Mouse (Mus musculus) small intestine, adult 2 months (tissue): ENCODE measurements around the gene Kyat3.

Experiments
- CTCF ChIP-seq: fragments of 200-500 bp; IDR thresholded peaks from 2 replicates; pipeline ENCODE4 v1.5.1; 2012; ENCODE audit warnings: low read depth, mild to moderate bottlenecking, control low read depth, inconsistent platforms, low read length, moderate library complexity, mixed read lengths; ENCODE audit not compliant: insufficient replicate concordance, insufficient read length; ENCODE audit errors: extremely low read depth
- POLR2A ChIP-seq: fragments of 200-500 bp; IDR thresholded peaks from 2 replicates; pipeline ENCODE4 v1.6.1; 2012; ENCODE audit warnings: low read depth, mild to moderate bottlenecking, control low read depth, inconsistent platforms, low read length, moderate library complexity

DNA sequence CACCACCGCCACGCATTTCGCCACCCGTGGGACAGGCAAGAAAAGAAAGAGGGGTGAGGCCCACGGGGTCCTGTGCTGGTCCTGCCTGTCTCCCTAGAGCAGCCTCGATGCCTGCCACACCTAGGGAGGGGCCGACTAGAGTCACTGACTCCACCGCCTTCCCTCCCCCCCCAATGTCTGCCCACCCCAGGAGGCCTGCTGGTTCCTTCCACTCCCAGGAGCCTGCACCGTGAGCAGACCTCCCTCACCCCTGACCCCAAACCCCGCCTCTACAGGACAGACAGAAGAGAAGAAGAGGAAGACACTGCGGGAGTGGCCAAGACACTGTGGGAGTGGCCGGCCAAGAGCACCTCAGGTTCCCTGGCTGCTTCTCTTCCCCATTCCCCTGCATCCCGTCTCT, 12.5 kb upstream of the Kyat3 start:
- TF ChIP-seq CTCF = no peak
- no peak for TF ChIP-seq POLR2A
